Mouse (Mus musculus) spleen, adult 2 months (tissue): ENCODE measurements around the gene Anks1. TPM values are rescaled to one million over a fixed set of nuclear protein-coding genes. Genes with fewer than 3 reads are reported as not detected.
"Not testable (repeated sequence)": the region's sequence is repeated elsewhere in the genome, so short reads cannot be mapped to it uniquely, and the experiment has no call there.

Experiments
- DNase-seq, 2 experiments: peaks; one replicate each; pipeline versions ENCODE4 v3.0.0 to v3.0.0-alpha.2; 2012 to 2021; ENCODE audit warnings: low spot score in 2 of 2, low read depth in 1 of 2
- H3K27ac ChIP-seq: fragments of 200-500 bp; 2 replicates; pipeline ENCODE4 v1.5.1; 2012; ENCODE audit warnings: low read length, inconsistent platforms; ENCODE audit not compliant: insufficient read depth
- H3K27me3 ChIP-seq: fragments of 200-500 bp; 2 replicates; pipeline ENCODE4 v1.6.1; 2012; ENCODE audit warnings: mild to moderate bottlenecking, moderate library complexity, low read length, inconsistent platforms; ENCODE audit not compliant: control insufficient read depth, insufficient read depth
- H3K36me3 ChIP-seq: fragments of 200-500 bp; 2 replicates; pipeline ENCODE4 v1.6.1; 2012; ENCODE audit warnings: mild to moderate bottlenecking, low read length, inconsistent platforms; ENCODE audit not compliant: control insufficient read depth, insufficient read depth
- H3K4me1 ChIP-seq: fragments of 200-500 bp; 2 replicates; pipeline ENCODE4 v1.6.1; 2011; ENCODE audit warnings: inconsistent platforms; ENCODE audit not compliant: control insufficient read depth, insufficient read depth, insufficient read length
- H3K4me3 ChIP-seq: fragments of 200-500 bp; 2 replicates; pipeline ENCODE4 v1.5.1; 2011; ENCODE audit warnings: mild to moderate bottlenecking, inconsistent platforms; ENCODE audit not compliant: insufficient read depth, insufficient read length; ENCODE audit errors: extremely low read depth
- CTCF ChIP-seq: fragments of 200-500 bp; IDR thresholded peaks from 2 replicates; pipeline ENCODE4 v1.5.1; 2011; ENCODE audit warnings: mild to moderate bottlenecking, inconsistent platforms; ENCODE audit not compliant: insufficient read depth, insufficient read length, insufficient replicate concordance; ENCODE audit errors: extremely low read depth
- POLR2A ChIP-seq: fragments of 200-500 bp; IDR thresholded peaks from 2 replicates; pipeline ENCODE4 v1.6.1; 2011; ENCODE audit warnings: low read depth, low read length, inconsistent platforms
- WGBS: fragments of 180-500 bp; shearing (Covaris S2); methylation state at CpG from one replicate; pipeline ENCODE4 v1.1.7; 2018; 5-methylcytosine and 5-hydroxymethylcytosine counted together
- polyA plus RNA-seq: library from polyadenylated mRNA; depleted of rRNA; stranded (reverse); fragments of >200 nt; gene quantifications from 2 replicates; pipeline ENCODE4 v1.2.3, GENCODE M21; 2012

Anks1 gene
- polyA plus RNA-seq, 1 experiment = 25.9 TPM

DNA sequence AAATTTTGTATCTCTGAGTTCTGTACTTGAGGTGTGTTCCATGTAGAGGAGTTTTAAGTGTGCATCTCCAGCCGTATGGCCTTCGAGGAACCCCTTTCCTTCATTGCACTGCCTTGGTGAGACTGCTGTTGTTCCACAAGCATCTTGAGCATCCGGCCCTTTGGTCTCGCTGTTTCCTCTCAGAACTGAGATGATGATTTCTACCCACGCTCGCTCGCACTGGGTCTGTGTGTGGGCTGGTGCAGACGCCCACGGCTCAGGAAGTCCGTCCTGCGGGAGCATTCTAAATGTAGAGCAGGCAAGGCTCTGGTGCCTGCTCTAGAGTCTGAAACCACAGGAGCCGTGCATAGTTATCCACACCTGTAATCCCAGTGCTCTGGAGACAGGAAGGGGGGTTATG is 88.1 kb downstream of the Anks1 start:
- Histone ChIP-seq H3K4me1 (no peaks in the 10 kb centered on the region), H3K27ac (no peak overlapping the region), H3K36me3 (peaks cover 12% of the 10 kb centered on the region), H3K27me3 (no peaks in the 10 kb centered on the region), H3K4me3 (no peak overlapping the region)
- TF ChIP-seq POLR2A (no peak), CTCF (no peak)
- peak in 1 of 2 experiments; percentile 25 for DNase-seq
- WGBS = 31% methylated on average over 12 of the region's 12 CpGs

DNA sequence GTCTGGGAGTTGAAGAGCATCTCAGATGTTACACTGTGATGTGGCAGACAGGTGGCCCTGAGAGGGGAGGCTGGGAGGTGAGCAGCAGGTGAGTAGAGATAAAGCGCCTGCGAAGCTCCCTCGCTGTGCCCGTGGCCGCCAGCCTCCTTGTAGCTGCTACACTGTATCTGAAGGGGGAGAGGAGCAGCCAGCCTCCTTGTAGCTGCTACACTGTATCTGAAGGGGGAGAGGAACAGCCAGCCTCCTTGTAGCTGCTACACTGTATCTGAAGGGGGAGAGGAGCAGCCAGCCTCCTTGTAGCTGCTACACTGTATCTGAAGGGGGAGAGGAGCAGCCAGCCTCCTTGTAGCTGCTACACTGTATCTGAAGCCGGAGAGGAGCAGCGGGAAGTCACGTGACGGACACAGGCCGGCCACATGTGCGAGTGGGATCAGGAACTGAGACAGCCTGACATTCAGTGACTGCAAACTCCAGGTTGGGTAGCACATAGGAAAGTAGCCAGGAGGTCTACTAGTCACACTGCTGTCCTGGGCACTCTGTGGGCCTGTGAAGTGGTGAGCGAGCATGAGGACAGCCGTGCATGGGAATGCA is 90.7 kb downstream of the Anks1 start:
- H3K4me3 ChIP-seq, H3K4me1 ChIP-seq, DNase-seq, H3K27me3 ChIP-seq, H3K36me3 ChIP-seq, H3K27ac ChIP-seq: not testable (repeated sequence)
- 73% methylated on average over 13 of the region's 13 CpGs for whole genome bisulfite sequencing

DNA sequence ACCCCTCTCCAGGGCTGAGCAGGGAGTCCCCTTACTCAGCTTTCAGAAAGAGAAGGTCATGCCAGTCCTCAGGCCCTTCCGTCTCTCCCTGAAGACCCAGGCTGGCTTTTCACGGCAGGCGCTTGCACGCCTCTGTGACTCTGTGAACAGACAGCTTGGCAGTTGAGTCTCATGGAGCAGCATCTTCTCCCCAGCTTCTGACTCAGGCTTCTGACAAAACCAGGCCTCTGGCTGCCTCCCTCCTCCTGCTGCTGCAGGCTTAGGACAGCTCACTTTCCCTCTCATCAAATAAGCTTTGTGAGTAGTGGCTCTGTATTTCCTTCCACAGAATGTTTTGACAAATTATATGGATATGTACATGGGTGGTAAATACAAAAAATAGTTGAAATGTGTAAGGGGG is 91.3 kb downstream of the Anks1 start:
- TF ChIP-seq CTCF = no peak

DNA sequence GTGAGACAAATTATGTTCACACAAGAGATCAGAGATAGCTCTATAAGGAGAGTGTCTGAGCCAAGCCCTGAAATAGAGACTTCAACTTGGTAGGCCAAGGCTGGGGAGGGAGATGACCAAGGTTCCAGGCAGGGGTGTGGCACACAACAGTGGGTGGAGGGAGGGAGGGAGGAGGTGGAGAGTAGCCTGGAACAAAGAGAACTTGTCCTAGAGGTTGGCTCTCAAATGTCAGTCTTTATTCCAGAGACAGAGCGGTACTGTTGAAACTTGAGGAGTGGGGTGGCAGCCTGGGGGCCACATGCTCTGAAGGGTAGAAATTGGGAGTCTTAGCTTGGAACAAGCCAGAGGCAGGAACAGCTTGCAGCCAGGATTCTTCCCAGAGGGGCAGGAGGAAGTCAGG is 91.7 kb downstream of the Anks1 start:
- no peak overlapping the region for H3K4me3 ChIP-seq
- TF ChIP-seq POLR2A (no peak), CTCF (no peak)
- no peaks in the 10 kb centered on the region for H3K27me3 ChIP-seq
- H3K36me3 ChIP-seq = peaks cover 8% of the 10 kb centered on the region
- H3K27ac ChIP-seq = no peak overlapping the region
- no peak for DNase-seq
- 96% methylated on average over 1 of the region's 1 CpGs for WGBS
- no peaks in the 10 kb centered on the region for H3K4me1 ChIP-seq

More for the DNA sequence above, 91.3 kb downstream of the Anks1 start:
- Histone ChIP-seq H3K27ac (no peak overlapping the region), H3K27me3 (no peaks in the 10 kb centered on the region), H3K4me3 (no peak overlapping the region), H3K4me1 (no peaks in the 10 kb centered on the region), H3K36me3 (peaks cover 9% of the 10 kb centered on the region)
- 88% methylated on average over 4 of the region's 4 CpGs for WGBS
- no peak for DNase-seq

DNA sequence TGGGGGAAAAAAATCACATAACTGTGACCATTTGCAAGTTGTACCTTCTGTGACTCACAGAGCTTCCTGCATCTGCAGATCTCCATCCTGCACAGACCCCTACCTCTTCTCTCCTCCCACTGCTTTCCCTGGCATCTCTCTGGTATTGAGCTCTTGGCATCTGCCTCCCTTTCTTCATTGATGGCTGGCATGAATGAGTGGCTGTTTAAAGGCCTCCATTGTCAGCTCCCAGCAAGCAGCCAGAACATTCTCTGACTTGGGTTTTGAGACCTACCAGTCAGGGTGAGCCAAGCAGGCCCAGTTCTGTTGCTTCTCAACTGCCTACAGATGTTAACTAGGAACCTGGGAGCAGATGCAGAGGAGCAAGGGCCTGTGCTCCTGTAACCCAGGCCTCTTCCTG is 96.3 kb downstream of the Anks1 start:
- TF ChIP-seq CTCF = no peak
- no peak for TF ChIP-seq POLR2A
- Histone ChIP-seq H3K4me1 (peaks cover 17% of the 10 kb centered on the region), H3K36me3 (0 out of 2 replicates have a peak, but pooled peaks cover under 1% of the 10 kb centered on the region), H3K27me3 (no peaks in the 10 kb centered on the region), H3K4me3 (no peak overlapping the region), H3K27ac (no peak overlapping the region)
- DNase-seq = no peak

DNA sequence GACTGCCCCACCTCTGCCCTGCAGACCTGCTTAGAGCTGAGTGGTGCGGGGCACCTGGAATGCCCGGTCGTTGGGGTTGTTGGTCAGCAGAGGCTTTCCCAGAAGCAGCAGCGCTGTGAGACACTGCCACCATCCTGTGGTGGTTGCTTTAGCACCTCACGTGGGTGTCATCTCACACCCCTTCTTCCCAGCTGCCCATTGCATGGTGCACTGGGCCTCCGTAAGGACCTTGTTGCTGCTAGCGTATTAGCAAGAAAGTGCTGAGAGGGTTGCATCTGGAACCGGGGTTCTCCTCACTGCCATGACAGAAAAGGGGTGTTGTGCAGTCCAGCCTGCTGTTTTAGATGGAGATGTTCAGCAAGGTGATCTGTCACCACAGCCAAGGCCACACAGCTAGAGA is 97.1 kb downstream of the Anks1 start:
- Histone ChIP-seq H3K27ac (no peak overlapping the region; the same call in 1 of the 2 replicates), H3K36me3 (no peaks in the 10 kb centered on the region), H3K27me3 (no peaks in the 10 kb centered on the region), H3K4me1 (peaks cover 17% of the 10 kb centered on the region), H3K4me3 (no peak overlapping the region)
- no peak for DNase-seq
- TF ChIP-seq POLR2A (no peak), CTCF (no peak)
- WGBS = 46% methylated on average over 8 of the region's 8 CpGs

DNA sequence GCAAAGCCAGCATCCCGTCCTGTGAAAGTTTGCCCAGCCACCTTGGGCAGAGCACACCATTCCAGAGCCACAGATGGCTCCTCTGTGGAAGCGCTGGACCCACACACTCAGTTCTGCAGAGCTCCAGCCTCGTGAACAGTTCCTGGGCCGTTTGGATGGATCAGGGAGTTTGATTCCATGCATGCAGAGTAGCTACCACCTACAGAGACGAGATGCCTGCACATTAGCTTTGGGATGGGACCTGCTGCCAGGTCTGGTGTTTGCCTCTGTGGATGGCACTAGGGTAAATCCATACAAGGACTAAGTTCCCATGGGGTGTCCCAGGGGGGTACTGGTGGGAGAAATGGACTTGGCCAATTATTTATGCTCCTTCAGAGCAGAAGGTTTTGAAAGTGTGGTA is 97.5 kb downstream of the Anks1 start:
- DNase-seq = no peak
- 52% methylated on average over 5 of the region's 5 CpGs for WGBS
- H3K4me1 ChIP-seq = peaks cover 17% of the 10 kb centered on the region
- H3K27ac ChIP-seq = no peak overlapping the region; the same call in 1 of the 2 replicates
- no peak overlapping the region for H3K4me3 ChIP-seq
- no peak for TF ChIP-seq POLR2A
- no peak for TF ChIP-seq CTCF
- no peaks in the 10 kb centered on the region for H3K27me3 ChIP-seq
- no peaks in the 10 kb centered on the region for H3K36me3 ChIP-seq

DNA sequence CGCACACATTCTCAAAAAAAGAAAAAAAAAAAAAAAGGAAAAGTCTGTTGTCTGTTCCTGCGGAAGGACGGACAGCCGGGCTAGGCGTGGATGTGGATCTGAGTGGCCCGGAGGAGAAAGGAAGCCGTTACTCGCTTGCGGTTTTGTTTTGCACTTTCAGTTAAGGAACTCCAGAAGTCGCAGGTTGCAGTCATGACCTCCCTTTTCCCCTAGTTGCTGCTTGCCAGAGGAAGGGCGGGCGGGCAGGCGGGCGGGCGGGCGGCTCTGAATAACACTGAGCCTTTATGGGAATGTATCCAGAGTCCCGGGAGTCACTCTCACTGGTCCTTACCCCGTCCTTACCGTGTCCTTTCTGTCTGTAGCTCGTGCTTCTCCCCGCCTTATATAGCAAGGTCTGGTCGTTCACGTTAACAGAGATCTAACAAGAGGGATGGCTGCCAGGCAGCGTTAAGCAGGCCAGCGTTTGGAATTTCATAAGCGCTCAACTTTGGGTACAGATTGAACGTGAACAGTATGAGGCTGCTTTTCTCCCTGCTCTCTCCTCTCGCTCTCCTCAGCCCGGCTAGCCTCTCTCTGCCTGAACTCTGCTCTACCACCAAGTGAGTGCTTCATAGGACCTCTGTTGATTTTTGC is 98.2 kb downstream of the Anks1 start:
- Histone ChIP-seq H3K4me1 (peaks cover 17% of the 10 kb centered on the region), H3K27me3 (no peaks in the 10 kb centered on the region), H3K4me3 (peak overlapping the region; percentile 44; the same call in 1 of the 2 replicates), H3K27ac (peak overlapping the region; percentile 27; the same call in 1 of the 2 replicates), H3K36me3 (no peaks in the 10 kb centered on the region)
- DNase-seq = peak in 1 of 2 experiments; percentile 43
- no peak for TF ChIP-seq CTCF
- no peak for TF ChIP-seq POLR2A
- 2% methylated on average over 29 of the region's 29 CpGs for WGBS
